Comparison of ENCODE assay signal across 11 mouse cellular contexts in genomic region chr9:21451870-21452269, GRCm38 (mm10). TPM values are rescaled to one million over a fixed set of nuclear protein-coding genes. Genes with fewer than 3 reads are reported as not detected.
DNase-seq lines count a peak whose midpoint lies in the region; ATAC-seq and TF ChIP-seq lines count a peak whose summit lies in the region.
"Had no signal": no experiment of that assay in that cellular context is flagged by ENCODE, and none has a peak within 500 bp of the region (broad histone marks: within the 10 kb centered on the region; RNA-seq: fewer than 3 reads in every experiment).

No protein-coding gene starts in this region.

- no peak for DNase-seq in kidney, adult 11 months
- DNase-seq in ovary, postnatal 14 days (ENCODE audit: low spot score): no peak
- DNase-seq in layer of hippocampus, adult 18-20 months (ENCODE audit: low spot score in 2 of 2): no peak
- no peak for DNase-seq in spleen, postnatal 10 days (ENCODE audit: low spot score in 2 of 2)
- DNase-seq: adrenal gland, postnatal 14 days; embryo, embryonic 11 days had no signal

- H3K4me2 ChIP-seq in kidney, embryonic 14.5 days (replicated peaks; ENCODE audit: low read depth, low read length): no peak overlapping the region
- H3K4me2 ChIP-seq in heart, embryonic 13.5 days: peak overlapping the region; percentile 30
- H3K4me2 ChIP-seq: limb, embryonic 15.5 days had no signal

- TF ChIP-seq POLR2A in bone marrow macrophage, adult 2 months (IDR thresholded peaks at IDR 0.05; ENCODE audit: borderline replicate concordance, low read depth, low read length): no peak

- H3K27ac ChIP-seq in kidney, embryonic 14.5 days (ENCODE audit: low read depth, low read length): no peak overlapping the region
- peak overlapping the region; percentile 63; the same call in 1 of the 2 replicates for H3K27ac ChIP-seq in bone marrow macrophage, adult 2 months (ENCODE audit: insufficient read depth, low read depth, low read length)
- H3K27ac ChIP-seq in heart, embryonic 13.5 days (replicated peaks): peak overlapping the region; percentile 44
- peak overlapping the region; percentile 91 for H3K27ac ChIP-seq in macrophage
- H3K27ac ChIP-seq: limb, embryonic 15.5 days had no signal

- 0 out of 2 replicates have a peak, but pooled peaks have one; percentile 14 for ATAC-seq in kidney, embryonic 14.5 days (ENCODE audit: low FRiP score, low TSS enrichment)
- no peak for ATAC-seq in heart, embryonic 13.5 days (ENCODE audit: extremely low read depth, insufficient number of reproducible peaks, low FRiP score, low TSS enrichment)

- no peaks in the 10 kb centered on the region for H3K27me3 ChIP-seq in kidney, embryonic 14.5 days (ENCODE audit: control insufficient read depth, insufficient read depth, low read length)
- H3K27me3 ChIP-seq in heart, embryonic 13.5 days (replicated peaks): no peaks in the 10 kb centered on the region
- H3K27me3 ChIP-seq: limb, embryonic 15.5 days had no signal

- no peaks in the 10 kb centered on the region for H3K9me3 ChIP-seq in kidney, embryonic 14.5 days (ENCODE audit: control insufficient read depth, low read length)
- no peaks in the 10 kb centered on the region for H3K9me3 ChIP-seq in heart, embryonic 13.5 days
- H3K9me3 ChIP-seq: limb, embryonic 15.5 days had no signal

- 49% methylated on average over 8 of the region's 8 CpGs for WGBS in kidney, embryonic 14.5 days
- WGBS in heart, embryonic 13.5 days: 13% methylated on average over 8 of the region's 8 CpGs
- 33% methylated on average over 8 of the region's 8 CpGs for WGBS in macrophage (ENCODE audit: missing documents)

- peak overlapping the region; percentile 8; the same call in 1 of the 2 replicates for H3K9ac ChIP-seq in kidney, embryonic 14.5 days (ENCODE audit: low read depth, low read length)
- peak overlapping the region; percentile 63 for H3K9ac ChIP-seq in heart, embryonic 13.5 days
- H3K9ac ChIP-seq: limb, embryonic 15.5 days had no signal

- peaks cover 97% of the 10 kb centered on the region for H3K79me2 ChIP-seq in macrophage (ENCODE audit: inconsistent target)

- TF ChIP-seq CTCF in bone marrow macrophage, adult 2 months (IDR thresholded peaks at IDR 0.05; ENCODE audit: low read depth, low read length): no peak

- no peak overlapping the region for H3K4me3 ChIP-seq in kidney, embryonic 14.5 days (ENCODE audit: low read length)
- H3K4me3 ChIP-seq in bone marrow macrophage, adult 2 months (ENCODE audit: insufficient read depth, low read length): no peak overlapping the region
- no peak overlapping the region for H3K4me3 ChIP-seq in heart, embryonic 13.5 days
- no peak overlapping the region for H3K4me3 ChIP-seq in macrophage (ENCODE audit: inconsistent target)
- H3K4me3 ChIP-seq: limb, embryonic 15.5 days had no signal

- no peaks in the 10 kb centered on the region for H3K36me3 ChIP-seq in kidney, embryonic 14.5 days (ENCODE audit: control insufficient read depth, insufficient read depth, low read length)
- peaks cover 12% of the 10 kb centered on the region; the same call in 1 of the 2 replicates for H3K36me3 ChIP-seq in heart, embryonic 13.5 days
- 0 out of 2 replicates have a peak, but pooled peaks cover 3% of the 10 kb centered on the region for H3K36me3 ChIP-seq in macrophage (ENCODE audit: inconsistent target)

- H3K4me1 ChIP-seq in kidney, embryonic 14.5 days (ENCODE audit: control insufficient read depth, insufficient read depth, low read length): peaks cover 11% of the 10 kb centered on the region; the same call in 1 of the 2 replicates
- H3K4me1 ChIP-seq in bone marrow macrophage, adult 2 months (ENCODE audit: control insufficient read depth, insufficient read depth, low read length): peaks cover 68% of the 10 kb centered on the region
- peaks cover 61% of the 10 kb centered on the region for H3K4me1 ChIP-seq in heart, embryonic 13.5 days

RNA-seq across cellular contexts. Expression of gene Dnm2, which starts 27.2 kb away (rescaled TPM):
- 47.8 and 66.1 TPM in 2 replicates for polyA plus RNA-seq in kidney, embryonic 14.5 days (2014; fragmentation: Nextera tagmentation; extraction: Ambion mirVana)
- 118 and 129 TPM in 2 replicates for polyA plus RNA-seq in bone marrow macrophage, adult 2 months (2012; ENCODE audit: insufficient read depth, insufficient read length, missing spikeins)
- polyA plus RNA-seq in heart, embryonic 13.5 days (2015; fragmentation: Nextera tagmentation; extraction: Ambion mirVana): 66.8 and 67.6 TPM in 2 replicates
- 100 to 1,000 TPM; 187 to 515 (median 394) TPM for total RNA-seq in macrophage (2018; cell fraction: chromatin; rRNA removed)
- 100 to 1,000 TPM in 21 of 26 experiments, 10 to 100 TPM in 5; 84.7 to 144 (median 113) TPM for total RNA-seq in macrophage (2018; cell fraction: cytosol; rRNA removed)
- 100 to 1,000 TPM; 106 to 277 (median 208) TPM for total RNA-seq in macrophage (2018; cell fraction: nucleus; rRNA removed)
- 101 to 145 TPM (median 112 TPM) in 3 replicates for polyA plus RNA-seq in macrophage (2018)
- total RNA-seq in layer of hippocampus, adult 18-20 months (2021): 10 to 100 TPM; 59.8 to 59.9 TPM

RNA-seq across cellular contexts. Expression of gene Qtrt1, which starts 40.2 kb away (rescaled TPM):
- 55.7 and 76.0 TPM in 2 replicates for polyA plus RNA-seq in kidney, embryonic 14.5 days (2014; fragmentation: Nextera tagmentation; extraction: Ambion mirVana)
- 9.9 and 14.9 TPM in 2 replicates for polyA plus RNA-seq in bone marrow macrophage, adult 2 months (2012; ENCODE audit: insufficient read depth, insufficient read length, missing spikeins)
- polyA plus RNA-seq in heart, embryonic 13.5 days (2015; fragmentation: Nextera tagmentation; extraction: Ambion mirVana): 27.6 and 28.6 TPM in 2 replicates
- total RNA-seq in macrophage (2018; cell fraction: chromatin; rRNA removed): 10 to 100 TPM; 12.0 to 53.9 (median 28.6) TPM
- 1 to 10 TPM; 2.9 to 7.9 (median 6.6) TPM for total RNA-seq in macrophage (2018; cell fraction: cytosol; rRNA removed)
- 10 to 100 TPM in 23 of 26 experiments, 1 to 10 TPM in 3; 5.9 to 31.4 (median 17.0) TPM for total RNA-seq in macrophage (2018; cell fraction: nucleus; rRNA removed)
- polyA plus RNA-seq in macrophage (2018): 6.1 to 12.6 TPM (median 9.4 TPM) in 3 replicates
- 10 to 100 TPM; 26.0 to 36.4 TPM for total RNA-seq in layer of hippocampus, adult 18-20 months (2021)

RNA-seq across cellular contexts. Expression of gene Tmed1, which starts 58.2 kb away (rescaled TPM):
- polyA plus RNA-seq in kidney, embryonic 14.5 days (2014; fragmentation: Nextera tagmentation; extraction: Ambion mirVana): 118 and 156 TPM in 2 replicates
- 11.3 and 11.8 TPM in 2 replicates for polyA plus RNA-seq in bone marrow macrophage, adult 2 months (2012; ENCODE audit: insufficient read depth, insufficient read length, missing spikeins)
- polyA plus RNA-seq in heart, embryonic 13.5 days (2015; fragmentation: Nextera tagmentation; extraction: Ambion mirVana): 88.9 and 103 TPM in 2 replicates
- total RNA-seq in macrophage (2018; cell fraction: chromatin; rRNA removed): 10 to 100 TPM in 1 of 26 experiments, 1 to 10 TPM in 24, under 1 TPM in 1; 0.76 to 10.5 (median 3.7) TPM
- 10 to 100 TPM in 21 of 26 experiments, 1 to 10 TPM in 5; 5.6 to 15.4 (median 11.2) TPM for total RNA-seq in macrophage (2018; cell fraction: cytosol; rRNA removed)
- 10 to 100 TPM in 5 of 26 experiments, 1 to 10 TPM in 21; 3.3 to 13.1 (median 7.4) TPM for total RNA-seq in macrophage (2018; cell fraction: nucleus; rRNA removed)
- 5.5 to 16.0 TPM (median 11.8 TPM) in 3 replicates for polyA plus RNA-seq in macrophage (2018)
- total RNA-seq in layer of hippocampus, adult 18-20 months (2021): 10 to 100 TPM; 11.1 to 11.8 TPM
